Mouse (Mus musculus): ENCODE measurements around the gene Prkaa2.

GRCm38 (mm10) chr4:104990686-104991085 lies 119.0 kb downstream of the Prkaa2 start:
- TF ChIP-seq CTCF (IDR thresholded peaks at IDR 0.05; ENCODE audit: low read depth, low read length) (no peak), POLR2A (IDR thresholded peaks at IDR 0.05; ENCODE audit: extremely low read depth, insufficient read depth, low read length) (no peak)

All from liver, adult 2 months (tissue).